Comparison of ENCODE assay signal across 11 mouse cellular contexts in the genomic region with DNA sequence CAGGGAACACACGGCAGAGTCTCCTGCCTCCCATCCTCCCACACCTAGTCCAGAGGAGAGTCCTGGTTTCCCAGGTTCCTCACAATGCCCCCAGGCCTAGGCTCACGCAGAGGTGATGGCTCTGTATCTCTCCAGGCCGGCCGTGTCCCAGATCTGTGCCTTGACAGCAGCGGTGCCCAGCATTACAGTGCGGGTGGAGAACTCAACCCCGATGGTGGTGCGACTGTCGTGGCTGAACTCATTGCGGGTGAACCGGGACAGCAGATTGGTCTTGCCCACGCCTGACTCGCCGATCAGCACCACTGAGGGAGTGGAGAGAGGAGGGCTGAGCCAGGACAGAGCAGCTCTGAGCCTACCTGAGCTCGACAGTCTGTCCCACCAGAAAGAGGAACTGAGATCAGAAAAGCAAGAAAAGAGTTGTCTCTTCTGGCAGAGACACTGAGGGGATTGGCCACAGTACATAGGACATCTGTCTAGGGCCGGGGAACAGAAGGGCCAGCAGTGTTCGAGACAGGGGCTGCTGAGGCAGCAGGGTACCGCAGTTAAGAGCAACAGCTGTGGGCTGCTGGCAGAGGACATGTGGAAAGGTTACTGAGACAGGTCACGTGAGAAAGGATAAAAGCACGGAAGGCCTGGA. TPM values are rescaled to one million over a fixed set of nuclear protein-coding genes. Genes with fewer than 3 reads are reported as not detected.
DNase-seq lines count a peak whose midpoint lies in the region; ATAC-seq and TF ChIP-seq lines count a peak whose summit lies in the region.
"Had no signal": no experiment of that assay in that cellular context is flagged by ENCODE, and none has a peak within 500 bp of the region (broad histone marks: within the 10 kb centered on the region; RNA-seq: fewer than 3 reads in every experiment).

No protein-coding gene starts in this region.

- no peak for TF ChIP-seq POLR2A in heart, adult 2 months (IDR thresholded peaks at IDR 0.05; ENCODE audit: insufficient read depth, low read depth, low read length)

- H3K27ac ChIP-seq in heart, adult 2 months: no peak overlapping the region
- H3K27ac ChIP-seq in midbrain, embryonic 11.5 days (ENCODE audit: low read depth, low read length): no peak overlapping the region
- no peak overlapping the region for H3K27ac ChIP-seq in midbrain, embryonic 14.5 days (replicated peaks; ENCODE audit: low read depth, low read length)
- no peak overlapping the region for H3K27ac ChIP-seq in ES-E14 (ENCODE audit: insufficient read depth, low read depth, low read length, poor library complexity, severe bottlenecking)

- H3K79me2 ChIP-seq in heart, adult 2 months (replicated peaks; ENCODE audit: control insufficient read depth, insufficient read depth, low read length): no peaks in the 10 kb centered on the region

- DNase-seq in heart, adult 11 months: peak; percentile 90
- DNase-seq in heart, adult 2 months: no peak
- DNase-seq in midbrain, embryonic 11.5 days (ENCODE audit: low spot score, missing footprints): peak; percentile 68
- DNase-seq in midbrain, embryonic 14.5 days: no peak
- no peak for DNase-seq in ES-E14 (ENCODE audit: low read depth, low spot score)
- no peak for DNase-seq in left cerebral cortex, adult 9 months (ENCODE audit: low spot score in 2 of 2)
- no peak for DNase-seq in thymus, postnatal 0 days (ENCODE audit: low spot score)
- DNase-seq: kidney, adult 11 months had no signal

- TF ChIP-seq EP300 in heart, adult 2 months (IDR thresholded peaks at IDR 0.05; ENCODE audit: insufficient read depth, low read depth, low read length): no peak

- H3K4me1 ChIP-seq in heart, adult 2 months (ENCODE audit: control insufficient read depth, insufficient read depth, low read length): no peaks in the 10 kb centered on the region
- H3K4me1 ChIP-seq in midbrain, embryonic 11.5 days (ENCODE audit: control insufficient read depth, insufficient read depth, low read length): peaks cover 9% of the 10 kb centered on the region
- peaks cover 16% of the 10 kb centered on the region; the same call in 1 of the 2 replicates for H3K4me1 ChIP-seq in midbrain, embryonic 14.5 days (ENCODE audit: control insufficient read depth, insufficient read depth, low read length)
- peaks cover 2 to 41% of the 10 kb centered on the region in 2 experiments; a peak in 3 of 4 replicates for H3K4me1 ChIP-seq in ES-E14 (ENCODE audit: control insufficient read depth in 2 of 2, insufficient read depth in 2 of 2, low read length in 2 of 2, poor library complexity in 1 of 2)

- H3K27me3 ChIP-seq in heart, adult 2 months (ENCODE audit: control insufficient read depth, insufficient read depth, low read length): no peaks in the 10 kb centered on the region
- H3K27me3 ChIP-seq in midbrain, embryonic 11.5 days (ENCODE audit: control insufficient read depth, insufficient read depth, low read length): no peaks in the 10 kb centered on the region
- no peaks in the 10 kb centered on the region for H3K27me3 ChIP-seq in midbrain, embryonic 14.5 days (ENCODE audit: control insufficient read depth, insufficient read depth, low read length)

- WGBS in heart, adult 2 months: 73% methylated on average over 20 of the region's 20 CpGs
- WGBS in midbrain, embryonic 11.5 days: 72% methylated on average over 20 of the region's 20 CpGs
- WGBS in midbrain, embryonic 14.5 days: 71% methylated on average over 20 of the region's 20 CpGs

- no peaks in the 10 kb centered on the region for H3K9me3 ChIP-seq in midbrain, embryonic 11.5 days (ENCODE audit: control insufficient read depth, low read length)
- H3K9me3 ChIP-seq in midbrain, embryonic 14.5 days (ENCODE audit: control insufficient read depth, low read length): no peaks in the 10 kb centered on the region
- H3K9me3 ChIP-seq in ES-E14 (ENCODE audit: control insufficient read depth, insufficient read depth, low read depth, low read length): no peaks in the 10 kb centered on the region

- no peaks in the 10 kb centered on the region for H3K36me3 ChIP-seq in heart, adult 2 months (ENCODE audit: control insufficient read depth, insufficient read depth, low read length)
- peaks cover 2% of the 10 kb centered on the region; the same call in 1 of the 2 replicates for H3K36me3 ChIP-seq in midbrain, embryonic 11.5 days (ENCODE audit: control insufficient read depth, insufficient read depth, low read length)
- H3K36me3 ChIP-seq in midbrain, embryonic 14.5 days (ENCODE audit: control insufficient read depth, insufficient read depth, low read length): peaks cover 16% of the 10 kb centered on the region
- peaks cover 5% of the 10 kb centered on the region; the same call in 1 of the 2 replicates for H3K36me3 ChIP-seq in ES-E14 (ENCODE audit: control insufficient read depth, insufficient read depth, low read length, poor library complexity, severe bottlenecking)

- TF ChIP-seq CTCF in heart, adult 2 months (IDR thresholded peaks at IDR 0.05): no peak

- in situ Hi-C loops in ES-E14 (cut with MboI; ENCODE audit: low sequenced_read_pairs in 2 of 2, unreplicated experiment in 2 of 2): no loop called here

- H3K9ac ChIP-seq in heart, adult 2 months (ENCODE audit: low read depth, low read length): no peak overlapping the region
- no peak overlapping the region for H3K9ac ChIP-seq in midbrain, embryonic 11.5 days (ENCODE audit: low read length)
- no peak overlapping the region for H3K9ac ChIP-seq in midbrain, embryonic 14.5 days (replicated peaks; ENCODE audit: low read length)
- H3K9ac ChIP-seq in ES-E14 (ENCODE audit: insufficient read depth, low read depth, low read length, poor library complexity, severe bottlenecking): peak overlapping the region; percentile 17

- no peak for ATAC-seq in midbrain, embryonic 11.5 days (ENCODE audit: low FRiP score)
- no peak for ATAC-seq in midbrain, embryonic 14.5 days (ENCODE audit: low FRiP score, low TSS enrichment)
- 0 out of 2 replicates have a peak, but pooled peaks have one; percentile 6 for ATAC-seq in monocyte, adult 5-6 weeks (replicated peaks; ENCODE audit: insufficient number of reproducible peaks, low FRiP score, low TSS enrichment, poor library complexity, severe bottlenecking)
- ATAC-seq: CD4-positive, CD25-positive, alpha-beta regulatory T cell, adult 4 months had no signal

- intact Hi-C loops in heart, adult 2 months (cut with DNase I): no loop called here

- no peak overlapping the region for H3K4me2 ChIP-seq in midbrain, embryonic 11.5 days
- no peak overlapping the region for H3K4me2 ChIP-seq in midbrain, embryonic 14.5 days (ENCODE audit: low read length)

- H3K4me3 ChIP-seq in heart, adult 2 months: no peak overlapping the region
- H3K4me3 ChIP-seq in midbrain, embryonic 11.5 days (ENCODE audit: low read depth, low read length): no peak overlapping the region
- H3K4me3 ChIP-seq in midbrain, embryonic 14.5 days (replicated peaks; ENCODE audit: low read depth, low read length): no peak overlapping the region
- H3K4me3 ChIP-seq in ES-E14 (ENCODE audit: insufficient read depth in 1 of 2, low read depth in 1 of 2, low read length in 2 of 2, poor library complexity in 1 of 2, severe bottlenecking in 1 of 2): peak overlapping the region in 1 of 2 experiments; percentile 4; a peak in 1 of 4 replicates

TF ChIP-seq in ES-E14, 5 proteins besides CTCF, POLR2A, EP300 and RAD21 (continues in another document):
- TF ChIP-seq ZNF384 (IDR thresholded peaks at IDR 0.05; ENCODE audit: low read depth, low read length) (no peak), CHD2 (IDR thresholded peaks at IDR 0.05; ENCODE audit: low read depth, low read length) (no peak)

RNA-seq across cellular contexts. Expression of a gene that starts 3.0 kb away (rescaled TPM):
- total RNA-seq in heart, adult 2 months (2021): not detected
- 2.2 TPM in 1 of 2 replicates, not detected in the other for polyA plus RNA-seq in heart, adult 2 months (2012; rRNA removed)
- polyA plus RNA-seq in midbrain, embryonic 11.5 days (2014; fragmentation: Nextera tagmentation; extraction: Ambion mirVana): 0.25 and 0.86 TPM in 2 replicates
- not detected in 2 replicates for polyA plus RNA-seq in midbrain, embryonic 14.5 days (2014; fragmentation: Nextera tagmentation; extraction: Ambion mirVana)
- total RNA-seq in ES-E14 (2012; rRNA removed): 2.1 and 4.0 TPM in 2 replicates
- total RNA-seq in monocyte, adult 5-6 weeks (2017): 0.97 TPM in 1 of 3 replicates, not detected in the others
- polyA plus RNA-seq in thymus, postnatal 0 days (2015; fragmentation: Nextera tagmentation; extraction: Ambion mirVana): 2.7 and 3.5 TPM in 2 replicates
- total RNA-seq: gastrocnemius, adult 8-10 months had no signal
- polyA plus RNA-seq: CD4-positive, CD25-positive, alpha-beta regulatory T cell, adult 4 months had no signal

RNA-seq across cellular contexts. Expression of a gene that starts 7.8 kb away (rescaled TPM):
- 100 to 1,000 TPM in 1 of 2 experiments, 10 to 100 TPM in 1; 94.3 to 104 TPM for total RNA-seq in heart, adult 2 months (2021)
- polyA plus RNA-seq in heart, adult 2 months (2012; rRNA removed): 118 TPM in 2 replicates
- polyA plus RNA-seq in midbrain, embryonic 11.5 days (2014; fragmentation: Nextera tagmentation; extraction: Ambion mirVana): 87.2 and 103 TPM in 2 replicates
- polyA plus RNA-seq in midbrain, embryonic 14.5 days (2014; fragmentation: Nextera tagmentation; extraction: Ambion mirVana): 93.4 and 154 TPM in 2 replicates
- total RNA-seq in ES-E14 (2012; rRNA removed): 108 and 112 TPM in 2 replicates
- total RNA-seq in monocyte, adult 5-6 weeks (2017): 61.5 to 63.7 TPM (median 63.2 TPM) in 3 replicates
- 150 and 153 TPM in 2 replicates for polyA plus RNA-seq in thymus, postnatal 0 days (2015; fragmentation: Nextera tagmentation; extraction: Ambion mirVana)

RNA-seq across cellular contexts. Expression of a gene that starts 8.5 kb away (rescaled TPM):
- 10 to 100 TPM; 70.1 to 76.5 TPM for total RNA-seq in heart, adult 2 months (2021)
- polyA plus RNA-seq in heart, adult 2 months (2012; rRNA removed): 69.3 and 86.7 TPM in 2 replicates
- polyA plus RNA-seq in midbrain, embryonic 11.5 days (2014; fragmentation: Nextera tagmentation; extraction: Ambion mirVana): 72.4 and 73.0 TPM in 2 replicates
- 42.4 and 47.8 TPM in 2 replicates for polyA plus RNA-seq in midbrain, embryonic 14.5 days (2014; fragmentation: Nextera tagmentation; extraction: Ambion mirVana)
- total RNA-seq in ES-E14 (2012; rRNA removed): 103 and 135 TPM in 2 replicates
- 14.7 to 25.7 TPM (median 19.6 TPM) in 3 replicates for total RNA-seq in monocyte, adult 5-6 weeks (2017)
- 14.6 and 16.2 TPM in 2 replicates for polyA plus RNA-seq in thymus, postnatal 0 days (2015; fragmentation: Nextera tagmentation; extraction: Ambion mirVana)

RNA-seq across cellular contexts. Expression of a gene that starts 12.9 kb away (rescaled TPM):
- under 1 TPM; 0.42 to 0.45 TPM for total RNA-seq in heart, adult 2 months (2021)
- polyA plus RNA-seq in heart, adult 2 months (2012; rRNA removed): 0.27 and 0.59 TPM in 2 replicates
- polyA plus RNA-seq in midbrain, embryonic 11.5 days (2014; fragmentation: Nextera tagmentation; extraction: Ambion mirVana): 44.5 and 45.1 TPM in 2 replicates
- 50.8 and 51.8 TPM in 2 replicates for polyA plus RNA-seq in midbrain, embryonic 14.5 days (2014; fragmentation: Nextera tagmentation; extraction: Ambion mirVana)
- total RNA-seq in ES-E14 (2012; rRNA removed): 24.9 and 29.8 TPM in 2 replicates
- 0.19 to 0.39 TPM in 2 of 3 replicates, not detected in the other for total RNA-seq in monocyte, adult 5-6 weeks (2017)
- 8.1 and 10.3 TPM in 2 replicates for polyA plus RNA-seq in thymus, postnatal 0 days (2015; fragmentation: Nextera tagmentation; extraction: Ambion mirVana)

RNA-seq across cellular contexts. Expression of a gene that starts 30.6 kb away (rescaled TPM):
- total RNA-seq in heart, adult 2 months (2021): 10 to 100 TPM; 65.3 to 67.6 TPM
- polyA plus RNA-seq in heart, adult 2 months (2012; rRNA removed): 80.0 and 115 TPM in 2 replicates
- 154 and 157 TPM in 2 replicates for polyA plus RNA-seq in midbrain, embryonic 11.5 days (2014; fragmentation: Nextera tagmentation; extraction: Ambion mirVana)
- polyA plus RNA-seq in midbrain, embryonic 14.5 days (2014; fragmentation: Nextera tagmentation; extraction: Ambion mirVana): 110 and 114 TPM in 2 replicates
- total RNA-seq in ES-E14 (2012; rRNA removed): 827 and 1,221 TPM in 2 replicates
- 23.2 to 70.0 TPM (median 35.5 TPM) in 3 replicates for total RNA-seq in monocyte, adult 5-6 weeks (2017)
- 206 and 212 TPM in 2 replicates for polyA plus RNA-seq in thymus, postnatal 0 days (2015; fragmentation: Nextera tagmentation; extraction: Ambion mirVana)

Comparison
In these comparisons a context has a peak if more than half of its experiments do, and no peak if none do; other contexts are left out.
1. DNase-seq: peak in heart, adult 11 months (single experiment) and midbrain, embryonic 11.5 days (single experiment); none in heart, adult 2 months (0 of 2), midbrain, embryonic 14.5 days (single experiment), ES-E14 (single experiment), left cerebral cortex, adult 9 months (0 of 2) and thymus, postnatal 0 days (single experiment).